Mouse (Mus musculus): ENCODE data around the gene Nfkbib. TPM values are rescaled to one million over a fixed set of nuclear protein-coding genes. Genes with fewer than 3 reads are reported as not detected.

The Nfkbib gene
- polyA plus RNA-seq, 1 experiment from 2014 or later, result 30.0 TPM

GRCm38 (mm10) chr7:28766910-28767309, 402 bp downstream of the Nfkbib start:
- Histone ChIP-seq H3K4me3 (peak overlapping the region; percentile 79), H3K4me1 (replicated peaks) (peaks cover 21% of the 10 kb centered on the region), H3K9me3 (replicated peaks) (no peaks in the 10 kb centered on the region), H3K27ac (ENCODE audit: poor library complexity, severe bottlenecking) (no peak overlapping the region), H3K9ac (peak overlapping the region; percentile 80), H3K27me3 (replicated peaks) (no peaks in the 10 kb centered on the region), H3K4me2 (peak overlapping the region; percentile 68), H3K36me3 (peaks cover 10% of the 10 kb centered on the region; the same call in 1 of the 2 replicates)
- no peak for ATAC-seq (ENCODE audit: insufficient number of reproducible peaks, low FRiP score)
- WGBS, result 7% methylated on average over 14 of the region's 14 CpGs

- H3K27me3 ChIP-seq (replicated peaks), result no peaks in the 10 kb centered on the region
- H3K36me3 ChIP-seq, result peaks cover 16% of the 10 kb centered on the region
- peak within 1 kb of the TSS; percentile 71 for H3K4me2 ChIP-seq
- under 1% methylated on average over 45 of the region's 45 CpGs for WGBS
- ATAC-seq (ENCODE audit: insufficient number of reproducible peaks, low FRiP score), result peak; percentile 98
- no peak within 1 kb of the TSS for H3K27ac ChIP-seq (ENCODE audit: poor library complexity, severe bottlenecking)
- H3K4me3 ChIP-seq, result peak within 1 kb of the TSS; percentile 79
- peak within 1 kb of the TSS; percentile 80 for H3K9ac ChIP-seq
- H3K9me3 ChIP-seq (replicated peaks), result no peaks in the 10 kb centered on the region
- H3K4me1 ChIP-seq (replicated peaks), result peaks cover 21% of the 10 kb centered on the region
Observed at GRCm38 (mm10) chr7:28766173-28766879, 986 bp downstream of the Nfkbib start, which contains the start of gene Sirt2. Gene Sirt2 (plus strand): TSS chr7:28766735.

- H3K36me3 ChIP-seq, result peaks cover 23% of the 10 kb centered on the region
- no peaks in the 10 kb centered on the region for H3K9me3 ChIP-seq (replicated peaks)
- H3K4me2 ChIP-seq, result peak overlapping the region; percentile 71
- ATAC-seq (ENCODE audit: insufficient number of reproducible peaks, low FRiP score), result no peak
- no peaks in the 10 kb centered on the region for H3K27me3 ChIP-seq (replicated peaks)
- 77% methylated on average over 6 of the region's 6 CpGs for WGBS
- H3K4me3 ChIP-seq, result peak overlapping the region; percentile 79; the same call in 1 of the 2 replicates
- no peak overlapping the region for H3K27ac ChIP-seq (ENCODE audit: poor library complexity, severe bottlenecking)
- H3K4me1 ChIP-seq (replicated peaks), result peaks cover 21% of the 10 kb centered on the region
- H3K9ac ChIP-seq, result peak overlapping the region; percentile 72
Observed at GRCm38 (mm10) chr7:28765211-28765610, 2.1 kb downstream of the Nfkbib start.

GRCm38 (mm10) chr7:28761907-28762306, 5.4 kb downstream of the Nfkbib start:
- ATAC-seq (ENCODE audit: insufficient number of reproducible peaks, low FRiP score), result no peak
- Histone ChIP-seq H3K9me3 (replicated peaks) (no peaks in the 10 kb centered on the region), H3K36me3 (peaks cover 47% of the 10 kb centered on the region), H3K9ac (no peak overlapping the region), H3K4me1 (replicated peaks) (peaks cover 12% of the 10 kb centered on the region; the same call in 1 of the 2 replicates), H3K4me3 (no peak overlapping the region), H3K4me2 (no peak overlapping the region), H3K27me3 (replicated peaks) (peaks cover 10% of the 10 kb centered on the region), H3K27ac (ENCODE audit: poor library complexity, severe bottlenecking) (no peak overlapping the region)
- 74% methylated on average over 9 of the region's 9 CpGs for WGBS

- no peak overlapping the region for H3K4me2 ChIP-seq
- 85% methylated on average over 13 of the region's 13 CpGs for WGBS
- no peaks in the 10 kb centered on the region for H3K9me3 ChIP-seq (replicated peaks)
- ATAC-seq (ENCODE audit: insufficient number of reproducible peaks, low FRiP score), result no peak
- no peak overlapping the region for H3K4me3 ChIP-seq
- no peak overlapping the region for H3K9ac ChIP-seq
- H3K4me1 ChIP-seq (replicated peaks), result no peaks in the 10 kb centered on the region
- H3K36me3 ChIP-seq, result peaks cover 51% of the 10 kb centered on the region
- no peak overlapping the region for H3K27ac ChIP-seq (ENCODE audit: poor library complexity, severe bottlenecking)
- peaks cover 29% of the 10 kb centered on the region for H3K27me3 ChIP-seq (replicated peaks)
Observed at GRCm38 (mm10) chr7:28758623-28759022, 8.7 kb downstream of the Nfkbib start.

DNA sequence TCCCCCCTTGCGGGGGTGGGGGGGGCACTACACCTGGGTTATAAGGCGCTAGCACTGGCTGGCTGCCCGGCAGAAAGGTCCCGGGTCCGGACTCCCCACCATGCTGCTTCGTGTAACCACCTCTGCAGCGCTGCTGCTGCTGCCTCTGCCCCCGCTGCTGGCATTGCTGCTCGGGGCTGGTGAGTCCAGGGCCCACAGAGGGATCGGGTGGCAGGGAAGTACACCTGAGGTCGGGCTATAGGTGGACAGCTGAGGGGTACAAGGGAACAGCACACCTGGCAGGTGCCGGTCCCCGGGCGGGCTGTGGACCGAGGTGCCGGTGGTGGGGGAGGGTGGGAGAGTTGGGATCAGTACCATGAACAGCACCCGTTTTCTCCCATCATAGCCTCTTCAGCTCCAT, 11.2 kb downstream of the Nfkbib start, which contains the start of gene Ccer2:
TSS of gene Ccer2 (plus strand) at position 96 of the 400 bp plus-strand sequence.
- no peaks in the 10 kb centered on the region for H3K9me3 ChIP-seq (replicated peaks)
- ATAC-seq (ENCODE audit: insufficient number of reproducible peaks, low FRiP score), result 0 out of 2 replicates have a peak, but pooled peaks have one; percentile 13
- H3K9ac ChIP-seq, result no peak within 1 kb of the TSS
- peaks cover 29% of the 10 kb centered on the region for H3K27me3 ChIP-seq (replicated peaks)
- H3K27ac ChIP-seq (ENCODE audit: poor library complexity, severe bottlenecking), result no peak within 1 kb of the TSS
- WGBS, result 2% methylated on average over 17 of the region's 17 CpGs
- no peaks in the 10 kb centered on the region for H3K4me1 ChIP-seq (replicated peaks)
- H3K4me3 ChIP-seq, result no peak within 1 kb of the TSS
- peak within 1 kb of the TSS; percentile 11; the same call in 1 of the 2 replicates for H3K4me2 ChIP-seq
- H3K36me3 ChIP-seq, result peaks cover 51% of the 10 kb centered on the region

DNA sequence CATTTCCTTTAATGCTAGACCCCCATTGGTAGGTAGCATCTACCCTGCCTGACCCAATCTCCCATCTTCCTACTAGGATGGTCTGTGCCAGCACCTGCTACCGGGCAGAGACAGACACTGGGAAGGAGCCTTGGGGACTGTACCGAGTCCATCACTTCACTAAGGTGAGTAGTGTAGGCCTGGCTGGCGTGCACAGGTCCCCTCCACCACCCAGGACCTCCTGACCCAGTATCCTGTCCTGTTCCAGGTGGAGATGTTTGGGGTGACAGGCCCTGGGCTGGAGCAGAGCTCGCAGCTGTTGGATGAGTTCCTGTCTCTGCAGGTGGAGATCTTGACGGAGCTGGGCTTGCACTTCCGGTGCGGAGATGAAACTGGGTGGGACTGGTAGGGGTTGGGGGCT, 17.4 kb downstream of the Nfkbib start:
- Histone ChIP-seq H3K4me2 (no peak overlapping the region), H3K4me3 (no peak overlapping the region), H3K9me3 (replicated peaks) (no peaks in the 10 kb centered on the region), H3K36me3 (peaks cover 66% of the 10 kb centered on the region), H3K9ac (no peak overlapping the region), H3K27me3 (replicated peaks) (no peaks in the 10 kb centered on the region), H3K4me1 (replicated peaks) (no peaks in the 10 kb centered on the region), H3K27ac (ENCODE audit: poor library complexity, severe bottlenecking) (no peak overlapping the region)
- 91% methylated on average over 7 of the region's 7 CpGs for WGBS
- ATAC-seq (ENCODE audit: insufficient number of reproducible peaks, low FRiP score), result peak; percentile 34; the same call in 1 of the 2 replicates

DNA sequence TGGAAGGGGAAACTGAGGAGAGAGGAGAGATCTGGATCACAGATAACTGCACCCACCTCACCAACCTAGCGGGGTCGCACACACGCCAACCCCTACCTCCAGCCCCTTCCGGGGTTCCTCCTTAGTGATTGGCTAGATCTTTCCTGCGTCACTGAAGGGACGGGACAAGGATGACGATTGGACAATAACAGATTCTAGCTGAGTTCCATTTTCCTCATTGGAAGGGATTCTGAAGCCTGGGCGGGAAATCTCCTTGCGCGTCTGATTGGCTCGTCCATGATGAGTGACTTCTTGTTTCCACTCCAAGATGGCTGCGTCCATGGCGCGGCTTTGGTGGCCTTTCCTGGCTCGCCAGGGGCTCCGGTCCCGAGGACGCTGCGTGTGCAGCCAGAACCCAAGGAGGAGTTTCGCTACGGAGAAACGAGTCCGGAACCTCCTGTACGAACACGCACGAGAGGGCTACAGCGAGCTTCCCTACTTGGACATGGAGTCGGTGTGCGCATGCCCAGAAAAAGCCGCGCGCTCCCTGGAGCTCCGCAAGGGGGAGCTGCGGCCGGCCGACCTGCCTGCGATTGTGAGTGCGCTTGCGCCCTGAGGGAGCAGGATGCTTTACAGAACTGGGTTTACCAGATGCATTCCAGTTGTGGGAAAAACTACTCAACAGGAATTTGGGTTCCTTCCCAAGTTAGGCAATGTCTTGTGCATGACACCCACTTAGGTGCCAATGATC, 25.4 kb downstream of the Nfkbib start, which contains the start of the genes Mrps12 and Sars2:
TSS of gene Mrps12 (minus strand) at position 112 of the 730 bp plus-strand sequence.
TSS of gene Sars2 (plus strand) at position 284 of the 730 bp plus-strand sequence.
- H3K4me2 ChIP-seq, result peak within 1 kb of the TSS; percentile 85
- no peaks in the 10 kb centered on the region for H3K9me3 ChIP-seq (replicated peaks)
- peak within 1 kb of the TSS; percentile 64 for H3K4me3 ChIP-seq
- ATAC-seq (ENCODE audit: insufficient number of reproducible peaks, low FRiP score), result peak; percentile 97
- WGBS, result under 1% methylated on average over 39 of the region's 39 CpGs
- H3K27me3 ChIP-seq (replicated peaks), result no peaks in the 10 kb centered on the region
- peak within 1 kb of the TSS; percentile 80 for H3K9ac ChIP-seq
- H3K36me3 ChIP-seq, result peaks cover 57% of the 10 kb centered on the region
- peak within 1 kb of the TSS; percentile 67; the same call in 1 of the 2 replicates for H3K27ac ChIP-seq (ENCODE audit: poor library complexity, severe bottlenecking)
- H3K4me1 ChIP-seq (replicated peaks), result peaks cover 14% of the 10 kb centered on the region

GRCm38 (mm10) chr7:28741368-28741708, 26.0 kb downstream of the Nfkbib start:
- Histone ChIP-seq H3K36me3 (peaks cover 57% of the 10 kb centered on the region), H3K27ac (ENCODE audit: poor library complexity, severe bottlenecking) (peak overlapping the region; percentile 55; the same call in 1 of the 2 replicates), H3K9ac (peak overlapping the region; percentile 80), H3K4me1 (replicated peaks) (peaks cover 14% of the 10 kb centered on the region), H3K4me3 (peak overlapping the region; percentile 64), H3K27me3 (replicated peaks) (no peaks in the 10 kb centered on the region), H3K4me2 (peak overlapping the region; percentile 85), H3K9me3 (replicated peaks) (no peaks in the 10 kb centered on the region)
- ATAC-seq (ENCODE audit: insufficient number of reproducible peaks, low FRiP score), result no peak
- under 1% methylated on average over 13 of the region's 13 CpGs for WGBS

DNA sequence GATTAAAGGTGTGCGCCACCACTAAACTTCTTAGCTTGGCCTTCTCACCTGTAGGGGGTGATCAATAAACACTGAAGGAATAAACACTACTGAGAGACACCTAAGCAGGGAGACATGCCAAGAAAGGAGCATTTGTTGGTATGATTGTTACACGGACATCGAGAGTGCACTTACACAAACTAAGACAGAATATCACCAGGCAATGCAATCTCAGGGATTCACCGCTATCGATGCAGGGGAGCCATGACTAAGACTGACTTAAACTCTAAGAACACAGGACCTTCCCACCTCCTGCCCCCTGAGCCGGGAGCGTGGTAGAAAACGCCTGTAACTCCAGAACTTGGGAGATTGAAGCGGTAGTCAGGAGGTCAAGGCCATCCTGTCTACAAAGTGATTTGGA, 26.4 kb downstream of the Nfkbib start:
- 33% methylated on average over 9 of the region's 9 CpGs for WGBS
- ATAC-seq (ENCODE audit: insufficient number of reproducible peaks, low FRiP score), result no peak
- Histone ChIP-seq H3K27me3 (replicated peaks) (no peaks in the 10 kb centered on the region), H3K9ac (peak overlapping the region; percentile 80), H3K4me3 (peak overlapping the region; percentile 64), H3K4me2 (peak overlapping the region; percentile 85), H3K27ac (ENCODE audit: poor library complexity, severe bottlenecking) (peak overlapping the region; percentile 55; the same call in 1 of the 2 replicates), H3K9me3 (replicated peaks) (no peaks in the 10 kb centered on the region), H3K4me1 (replicated peaks) (peaks cover 14% of the 10 kb centered on the region), H3K36me3 (peaks cover 57% of the 10 kb centered on the region)

DNA sequence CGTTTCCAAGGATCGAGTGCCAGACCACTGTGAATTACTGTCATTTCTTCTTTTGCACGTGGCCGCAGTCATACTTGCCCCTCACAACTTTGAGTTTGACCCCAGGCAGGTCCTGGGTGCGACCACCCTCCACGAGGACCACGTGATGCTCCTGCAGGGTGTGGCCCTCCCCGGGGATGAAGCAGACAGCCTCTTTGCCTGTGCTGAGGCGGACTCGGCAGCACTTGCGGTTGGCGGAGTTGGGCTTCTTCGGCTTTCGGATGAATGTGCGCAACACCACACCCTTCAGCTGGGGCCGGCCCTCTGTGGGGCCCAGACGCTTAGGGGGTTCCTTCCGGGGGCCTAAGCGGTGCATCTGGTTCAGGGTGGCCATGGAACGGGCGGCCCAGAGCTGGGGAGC, 27.5 kb downstream of the Nfkbib start:
- Histone ChIP-seq H3K36me3 (peaks cover 52% of the 10 kb centered on the region), H3K4me2 (no peak overlapping the region), H3K4me1 (replicated peaks) (peaks cover 14% of the 10 kb centered on the region), H3K9ac (no peak overlapping the region), H3K27me3 (replicated peaks) (no peaks in the 10 kb centered on the region), H3K4me3 (no peak overlapping the region), H3K9me3 (replicated peaks) (no peaks in the 10 kb centered on the region), H3K27ac (ENCODE audit: poor library complexity, severe bottlenecking) (no peak overlapping the region)
- 94% methylated on average over 21 of the region's 21 CpGs for WGBS
- no peak for ATAC-seq (ENCODE audit: insufficient number of reproducible peaks, low FRiP score)
